Mouse (Mus musculus) kidney, embryonic 14.5 days (tissue): Measurements from ENCODE around the gene Nup88. TPM values are rescaled to one million over a fixed set of nuclear protein-coding genes. Genes with fewer than 3 reads are reported as not detected.
A peak's percentile ranks its signal among the peaks of the same experiment; 100 is the strongest.

ENCODE experiments used
- ATAC-seq: fragments of 200-750 bp; cut with Nextera tagmentation; 2 replicates; pipeline ENCODE4 v1.8.0; 2017; ENCODE audit warnings: moderate number of reproducible peaks, mild to moderate bottlenecking, moderate TSS enrichment, moderate library complexity; ENCODE audit not compliant: low FRiP score, low TSS enrichment
- H3K27ac ChIP-seq: fragments of 300-500 bp; sonication (generic); 2 replicates; pipeline ENCODE4 v1.5.1; 2014; ENCODE audit warnings: low read depth, mild to moderate bottlenecking, low read length, moderate library complexity, mixed read lengths
- H3K27me3 ChIP-seq: fragments of 300-500 bp; sonication (generic); 2 replicates; pipeline ENCODE4 v1.6.1; 2014; ENCODE audit warnings: mild to moderate bottlenecking, low read length; ENCODE audit not compliant: control insufficient read depth, insufficient read depth
- H3K36me3 ChIP-seq: fragments of 300-500 bp; sonication (generic); 2 replicates; pipeline ENCODE4 v1.6.1; 2014; ENCODE audit warnings: low read length, mixed read lengths; ENCODE audit not compliant: control insufficient read depth, insufficient read depth
- H3K4me1 ChIP-seq: fragments of 300-500 bp; sonication (generic); 2 replicates; pipeline ENCODE4 v1.6.1; 2014; ENCODE audit warnings: low read length, mixed read lengths; ENCODE audit not compliant: control insufficient read depth, insufficient read depth
- H3K4me2 ChIP-seq: fragments of 300-500 bp; sonication (generic); replicated peaks from 2 replicates; pipeline ENCODE4 v1.6.1; 2014; ENCODE audit warnings: low read depth, mild to moderate bottlenecking, low read length
- H3K4me3 ChIP-seq: fragments of 300-500 bp; sonication (generic); 2 replicates; pipeline ENCODE4 v1.5.1; 2014; ENCODE audit warnings: mild to moderate bottlenecking, low read length
- H3K9ac ChIP-seq: fragments of 300-500 bp; sonication (generic); 2 replicates; pipeline ENCODE4 v1.6.1; 2014; ENCODE audit warnings: low read depth, mild to moderate bottlenecking, low read length, moderate library complexity
- H3K9me3 ChIP-seq: fragments of 300-500 bp; sonication (generic); 2 replicates; pipeline ENCODE4 v1.6.1; 2016; ENCODE audit warnings: low read length; ENCODE audit not compliant: control insufficient read depth
- WGBS: fragments of 180-500 bp; shearing (Covaris S2); extraction: QIAGEN DNeasy Blood & Tissue Kit; methylation state at CpG from one replicate; pipeline ENCODE4 v1.1.7; 2014; 5-methylcytosine and 5-hydroxymethylcytosine counted together
- polyA plus RNA-seq: library from polyadenylated mRNA; unstranded; fragments of >200 nt; fragmentation: Nextera tagmentation; extraction: Ambion mirVana; gene quantifications from 2 replicates; pipeline ENCODE4 v1.2.1, GENCODE M21; 2014

The Nup88 gene
- polyA plus RNA-seq, 1 experiment from 2014 or later: 142 TPM

GRCm38 (mm10) chr11:70975193-70975592 is 5.4 kb upstream of the Nup88 start:
- ATAC-seq: no peak
- H3K36me3 ChIP-seq: peaks cover 56% of the 10 kb centered on the region
- no peaks in the 10 kb centered on the region for H3K27me3 ChIP-seq

GRCm38 (mm10) chr11:70973947-70974346 is 4.2 kb upstream of the Nup88 start:
- Histone ChIP-seq H3K9me3 (no peaks in the 10 kb centered on the region), H3K9ac (no peak overlapping the region), H3K4me2 (no peak overlapping the region), H3K27me3 (no peaks in the 10 kb centered on the region), H3K4me3 (no peak overlapping the region), H3K36me3 (peaks cover 46% of the 10 kb centered on the region), H3K27ac (no peak overlapping the region), H3K4me1 (no peaks in the 10 kb centered on the region)
- ATAC-seq: no peak
- WGBS: 74% methylated on average over 4 of the region's 4 CpGs

More at GRCm38 (mm10) chr11:70975193-70975592, 5.4 kb upstream of the Nup88 start:
- H3K4me3 ChIP-seq: no peak overlapping the region
- no peak overlapping the region for H3K27ac ChIP-seq
- WGBS: 80% methylated on average over 2 of the region's 2 CpGs
- no peaks in the 10 kb centered on the region for H3K9me3 ChIP-seq
- no peak overlapping the region for H3K9ac ChIP-seq
- no peaks in the 10 kb centered on the region for H3K4me1 ChIP-seq
- H3K4me2 ChIP-seq: no peak overlapping the region

- no peak overlapping the region for H3K9ac ChIP-seq
- no peaks in the 10 kb centered on the region for H3K27me3 ChIP-seq
- no peak overlapping the region for H3K27ac ChIP-seq
- H3K4me2 ChIP-seq: no peak overlapping the region
- H3K36me3 ChIP-seq: peaks cover 36% of the 10 kb centered on the region
- no peak for ATAC-seq
- no peaks in the 10 kb centered on the region for H3K9me3 ChIP-seq
- 63% methylated on average over 1 of the region's 1 CpGs for WGBS
- no peak overlapping the region for H3K4me3 ChIP-seq
- H3K4me1 ChIP-seq: peaks cover 5% of the 10 kb centered on the region
These were observed 2.8 kb upstream of the Nup88 start for GRCm38 (mm10) chr11:70972586-70972985.

GRCm38 (mm10) chr11:70970560-70971540 is 1.1 kb upstream of the Nup88 start:
- WGBS: 17% methylated on average over 24 of the region's 24 CpGs

GRCm38 (mm10) chr11:70969271-70969794 is 440 bp downstream of the Nup88 start:
- Histone ChIP-seq H3K36me3 (peaks cover 35% of the 10 kb centered on the region), H3K4me3 (peak overlapping the region; percentile 97), H3K4me1 (peaks cover 5% of the 10 kb centered on the region), H3K27ac (peak overlapping the region; percentile 88), H3K4me2 (peak overlapping the region; percentile 73), H3K9me3 (no peaks in the 10 kb centered on the region), H3K27me3 (no peaks in the 10 kb centered on the region), H3K9ac (peak overlapping the region; percentile 94)
- WGBS: under 1% methylated on average over 25 of the region's 25 CpGs
- ATAC-seq: peak; percentile 8; the same call in 1 of the 2 replicates

More at GRCm38 (mm10) chr11:70970560-70971540, 1.1 kb upstream of the Nup88 start:
- Histone ChIP-seq H3K4me3 (peak overlapping the region; percentile 97), H3K27me3 (no peaks in the 10 kb centered on the region), H3K9ac (peak overlapping the region; percentile 67), H3K4me2 (peak overlapping the region; percentile 88), H3K4me1 (peaks cover 5% of the 10 kb centered on the region), H3K9me3 (no peaks in the 10 kb centered on the region), H3K27ac (peak overlapping the region; percentile 81; the same call in 1 of the 2 replicates), H3K36me3 (peaks cover 32% of the 10 kb centered on the region)
- peak; percentile 40 for ATAC-seq

GRCm38 (mm10) chr11:70964222-70964907 is 5.4 kb downstream of the Nup88 start:
- Histone ChIP-seq H3K27ac (no peak overlapping the region), H3K4me3 (no peak overlapping the region), H3K27me3 (no peaks in the 10 kb centered on the region), H3K9me3 (no peaks in the 10 kb centered on the region), H3K36me3 (peaks cover 71% of the 10 kb centered on the region), H3K4me1 (peaks cover 5% of the 10 kb centered on the region), H3K9ac (no peak overlapping the region), H3K4me2 (no peak overlapping the region)
- 82% methylated on average over 4 of the region's 4 CpGs for WGBS
- ATAC-seq: no peak

GRCm38 (mm10) chr11:70960786-70961554 is 8.8 kb downstream of the Nup88 start:
- Histone ChIP-seq H3K9ac (no peak overlapping the region), H3K27ac (no peak overlapping the region), H3K9me3 (no peaks in the 10 kb centered on the region), H3K36me3 (peaks cover 91% of the 10 kb centered on the region), H3K4me2 (no peak overlapping the region), H3K4me1 (no peaks in the 10 kb centered on the region), H3K27me3 (no peaks in the 10 kb centered on the region), H3K4me3 (no peak overlapping the region)
- ATAC-seq: no peak
- WGBS: 95% methylated on average over 5 of the region's 5 CpGs

- no peak overlapping the region for H3K4me2 ChIP-seq
- no peak for ATAC-seq
- H3K27me3 ChIP-seq: no peaks in the 10 kb centered on the region
- no peak overlapping the region for H3K9ac ChIP-seq
- 89% methylated on average over 4 of the region's 4 CpGs for WGBS
- no peak overlapping the region for H3K4me3 ChIP-seq
- H3K27ac ChIP-seq: no peak overlapping the region
- H3K4me1 ChIP-seq: no peaks in the 10 kb centered on the region
- H3K36me3 ChIP-seq: peaks cover 93% of the 10 kb centered on the region
- no peaks in the 10 kb centered on the region for H3K9me3 ChIP-seq
These were observed 15.1 kb downstream of the Nup88 start for GRCm38 (mm10) chr11:70954711-70955110.
